Mouse (Mus musculus) ES-Bruce4 (cell line): ENCODE measurements at regions not wholly inside any gene's neighbourhood (a gene's known extent, or its start where the extent isn't known, plus 50 kb on each side); places are given as distances from the start of the nearest gene placed in this dataset.

Source experiments
- CTCF ChIP-seq: IDR thresholded peaks from one replicate; pipeline ENCODE4 v1.8.1; 2011; ENCODE audit warnings: low read depth, low read length
- EP300 ChIP-seq: IDR thresholded peaks from 2 replicates; pipeline ENCODE4 v1.6.1; 2011; ENCODE audit warnings: low read depth, low read length; ENCODE audit not compliant: insufficient read depth
- POLR2A ChIP-seq: IDR thresholded peaks from one replicate; pipeline ENCODE4 v1.8.1; 2011; ENCODE audit warnings: low read length; ENCODE audit not compliant: insufficient read depth

DNA sequence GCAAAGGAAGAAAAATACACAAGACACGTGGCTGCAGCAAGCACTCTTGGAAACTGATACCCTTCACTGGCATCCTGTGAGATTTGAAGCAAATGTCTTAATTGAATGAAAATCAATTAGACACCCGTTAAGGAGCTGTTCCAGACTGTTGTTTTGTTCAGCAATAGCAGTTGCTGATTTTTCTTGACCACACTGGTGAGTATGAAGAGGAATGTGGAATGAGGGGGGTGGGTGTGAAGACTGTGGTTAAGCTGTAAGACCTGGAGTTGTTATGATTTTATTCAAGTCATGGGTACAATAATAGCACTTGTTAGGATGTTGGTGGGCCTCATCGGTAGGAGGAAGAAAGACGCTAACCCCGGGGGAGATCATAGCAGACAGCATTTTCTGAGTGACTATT lies 58.3 kb upstream of the Cwc22 start:
- TF ChIP-seq CTCF = no peak
- TF ChIP-seq POLR2A = no peak
- no peak for TF ChIP-seq EP300
